Mouse (Mus musculus) ES-Bruce4 (cell line): ENCODE results near the gene Fam214b. TPM values are rescaled to one million over a fixed set of nuclear protein-coding genes. Genes with fewer than 3 reads are reported as not detected.
A peak's percentile ranks its signal among the peaks of the same experiment; 100 is the strongest.

Experiments
- H3K27ac ChIP-seq: 2 replicates; pipeline ENCODE4 v1.5.1; 2012; ENCODE audit warnings: low read length, inconsistent platforms; ENCODE audit not compliant: insufficient read depth
- H3K27me3 ChIP-seq: 2 replicates; pipeline ENCODE4 v1.6.1; 2012; ENCODE audit warnings: mild to moderate bottlenecking, low read length, inconsistent platforms; ENCODE audit not compliant: control insufficient read depth, poor library complexity, insufficient read depth, severe bottlenecking
- H3K36me3 ChIP-seq: 2 replicates; pipeline ENCODE4 v1.6.1; 2012; ENCODE audit warnings: inconsistent platforms, mild to moderate bottlenecking, low read length, moderate library complexity; ENCODE audit not compliant: control insufficient read depth, poor library complexity, insufficient read depth, severe bottlenecking
- H3K4me1 ChIP-seq: one replicate; pipeline ENCODE4 v1.8.1; 2011; ENCODE audit warnings: low read length; ENCODE audit not compliant: control insufficient read depth, insufficient read depth
- H3K4me3 ChIP-seq: 2 replicates; pipeline ENCODE4 v1.5.1; 2011; ENCODE audit warnings: low read depth, mild to moderate bottlenecking, low read length
- H3K9ac ChIP-seq: 2 replicates; pipeline ENCODE4 v1.6.1; 2012; ENCODE audit warnings: low read depth, mild to moderate bottlenecking, inconsistent platforms; ENCODE audit not compliant: poor library complexity, severe bottlenecking
- H3K9me3 ChIP-seq: replicated peaks from 2 replicates; pipeline ENCODE4 v1.6.1; 2012; ENCODE audit warnings: mild to moderate bottlenecking, low read length, inconsistent platforms; ENCODE audit not compliant: control insufficient read depth, poor library complexity, insufficient read depth, severe bottlenecking
- CTCF ChIP-seq: IDR thresholded peaks from one replicate; pipeline ENCODE4 v1.8.1; 2011; ENCODE audit warnings: low read depth, low read length
- EP300 ChIP-seq: IDR thresholded peaks from 2 replicates; pipeline ENCODE4 v1.6.1; 2011; ENCODE audit warnings: low read depth, low read length; ENCODE audit not compliant: insufficient read depth
- POLR2A ChIP-seq: IDR thresholded peaks from one replicate; pipeline ENCODE4 v1.8.1; 2011; ENCODE audit warnings: low read length; ENCODE audit not compliant: insufficient read depth
- polyA plus RNA-seq: library from polyadenylated mRNA; stranded (reverse); fragments of >200 nt; gene quantifications from 2 replicates; pipeline ENCODE4 v1.2.4, GENCODE M21; 2011; ENCODE audit warnings: low read depth; ENCODE audit not compliant: missing spikeins, insufficient read depth, insufficient read length

The Fam214b gene
- polyA plus RNA-seq, 1 experiment: 11.0 TPM

- H3K27ac ChIP-seq: no peak overlapping the region; the same call in 1 of the 2 replicates
- H3K9ac ChIP-seq: peak overlapping the region; percentile 88
- TF ChIP-seq CTCF (no peak), POLR2A (no peak), EP300 (no peak)
- no peak overlapping the region for H3K4me3 ChIP-seq
- H3K9me3 ChIP-seq: no peaks in the 10 kb centered on the region
- no peaks in the 10 kb centered on the region for H3K27me3 ChIP-seq
- H3K4me1 ChIP-seq: no peaks in the 10 kb centered on the region
- peaks cover 36% of the 10 kb centered on the region for H3K36me3 ChIP-seq
Measured at GRCm38 (mm10) chr4:42998022-42998421, 48.0 kb downstream of the Fam214b start.

DNA sequence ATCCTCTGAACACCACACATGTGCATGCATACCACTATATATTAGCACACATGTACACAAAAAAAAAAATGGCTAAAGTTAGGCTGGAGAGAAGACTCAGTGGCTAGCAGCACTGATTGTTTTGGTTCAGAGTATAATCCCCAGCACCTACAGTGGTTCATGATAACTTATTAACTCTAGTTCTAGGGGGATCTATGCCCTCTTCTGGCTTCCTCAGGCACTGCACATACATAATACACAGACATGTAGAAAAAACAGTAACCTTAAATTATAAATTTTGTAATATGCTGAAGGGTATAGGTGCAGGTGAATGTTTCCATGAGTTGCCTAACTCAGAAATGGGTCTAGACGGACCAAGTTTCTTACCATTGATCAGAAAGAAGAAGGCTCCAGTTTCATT is 57.7 kb downstream of the Fam214b start:
- H3K27ac ChIP-seq: no peak overlapping the region
- H3K9me3 ChIP-seq: no peaks in the 10 kb centered on the region
- peaks cover 92% of the 10 kb centered on the region for H3K36me3 ChIP-seq
- H3K9ac ChIP-seq: no peak overlapping the region
- no peak for TF ChIP-seq EP300
- TF ChIP-seq CTCF: no peak
- no peak for TF ChIP-seq POLR2A
- no peaks in the 10 kb centered on the region for H3K27me3 ChIP-seq
- no peaks in the 10 kb centered on the region for H3K4me1 ChIP-seq
- no peak overlapping the region for H3K4me3 ChIP-seq

Other genes with a start within 250 kb of the Fam214b start
- gene Fam205a1, start 192.3 kb downstream of the Fam214b start, polyA plus RNA-seq: not detected in 2 replicates
- not detected in 2 replicates for gene Gm12394, start 189.4 kb downstream of the Fam214b start, polyA plus RNA-seq
- gene Fam205c, start 172.0 kb downstream of the Fam214b start, polyA plus RNA-seq: not detected in 2 replicates
- gene Phf24, start 129.6 kb downstream of the Fam214b start, polyA plus RNA-seq: 0.10 TPM in 1 of 2 replicates, not detected in the other
- gene Dnajb5, start 96.4 kb downstream of the Fam214b start, polyA plus RNA-seq: 27.2 and 28.9 TPM in 2 replicates
- gene 1700022I11Rik, start 76.6 kb downstream of the Fam214b start, polyA plus RNA-seq: not detected in 2 replicates
- 384 and 390 TPM in 2 replicates for gene Vcp, start 45.7 kb downstream of the Fam214b start, polyA plus RNA-seq
- gene Fancg, start 35.7 kb downstream of the Fam214b start, polyA plus RNA-seq: 12.8 and 13.8 TPM in 2 replicates
- 22.3 and 25.5 TPM in 2 replicates for gene Pigo, start 20.4 kb downstream of the Fam214b start, polyA plus RNA-seq
- gene Stoml2, start 14.5 kb downstream of the Fam214b start, polyA plus RNA-seq: 177 and 187 TPM in 2 replicates
- gene Unc13b, start 12.7 kb upstream of the Fam214b start, polyA plus RNA-seq: 19.9 and 23.1 TPM in 2 replicates
- gene Atp8b5, start 220.9 kb upstream of the Fam214b start, polyA plus RNA-seq: 0.21 and 1.4 TPM in 2 replicates